Mouse (Mus musculus): ENCODE results near the gene Cox8a.

DNA sequence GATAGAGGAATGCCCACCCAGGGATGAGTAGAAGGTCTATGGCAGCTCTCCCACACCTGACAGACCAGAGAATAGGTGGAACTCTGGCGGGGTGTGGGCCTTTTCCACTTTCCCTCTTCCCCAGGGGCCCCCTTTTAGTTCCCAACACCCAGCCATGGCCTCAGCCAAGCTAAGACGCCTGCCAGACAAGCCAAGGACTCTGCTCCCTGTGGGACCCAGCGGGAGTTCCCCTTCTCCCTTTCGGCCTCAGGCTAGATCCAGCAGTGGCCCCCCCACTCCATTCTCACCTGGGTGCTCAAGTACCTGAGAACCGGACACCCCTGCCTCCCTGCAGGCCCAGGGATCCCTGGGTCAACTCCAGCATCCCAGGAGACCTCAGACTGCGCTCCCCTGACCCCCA, 4.8 kb upstream of the Cox8a start:
- no peak for TF ChIP-seq CTCF (IDR thresholded peaks at IDR 0.05; ENCODE audit: extremely low read depth, insufficient read depth, low read length)
- no peak for TF ChIP-seq POLR2A (IDR thresholded peaks at IDR 0.05; ENCODE audit: extremely low read depth, insufficient read depth, low read length)
